Mouse (Mus musculus) intestine, embryonic 15.5 days (tissue): ENCODE measurements around the gene Atl1. TPM values are rescaled to one million over a fixed set of nuclear protein-coding genes. Genes with fewer than 3 reads are reported as not detected.

Experiments used
- ATAC-seq: fragments of 200-750 bp; cut with Nextera tagmentation; 2 replicates; pipeline ENCODE4 v1.8.0; 2017; ENCODE audit warnings: moderate TSS enrichment, moderate library complexity
- H3K27ac ChIP-seq: fragments of 300-500 bp; sonication (generic); 2 replicates; pipeline ENCODE4 v1.5.1; 2015; ENCODE audit warnings: mild to moderate bottlenecking, inconsistent platforms
- H3K27me3 ChIP-seq: fragments of 300-500 bp; sonication (generic); replicated peaks from 2 replicates; pipeline ENCODE4 v1.6.1; 2015; ENCODE audit warnings: inconsistent platforms
- H3K36me3 ChIP-seq: fragments of 300-500 bp; sonication (generic); 2 replicates; pipeline ENCODE4 v1.6.1; 2015; ENCODE audit warnings: inconsistent platforms
- H3K4me1 ChIP-seq: fragments of 300-500 bp; sonication (generic); replicated peaks from 2 replicates; pipeline ENCODE4 v1.6.1; 2015; ENCODE audit warnings: inconsistent platforms
- H3K4me2 ChIP-seq: fragments of 300-500 bp; sonication (generic); replicated peaks from 2 replicates; pipeline ENCODE4 v1.6.1; 2015; ENCODE audit warnings: mild to moderate bottlenecking, inconsistent platforms
- H3K4me3 ChIP-seq: fragments of 300-500 bp; sonication (generic); replicated peaks from 2 replicates; pipeline ENCODE4 v1.5.1; 2015; ENCODE audit warnings: inconsistent platforms
- H3K9ac ChIP-seq: fragments of 300-500 bp; sonication (generic); 2 replicates; pipeline ENCODE4 v1.6.1; 2015; ENCODE audit warnings: inconsistent platforms
- H3K9me3 ChIP-seq: fragments of 300-500 bp; sonication (generic); 2 replicates; pipeline ENCODE4 v1.6.1; 2016; ENCODE audit warnings: inconsistent platforms
- WGBS: fragments of 180-500 bp; shearing (Covaris S2); methylation state at CpG from one replicate; pipeline ENCODE4 v1.1.7; 2015; 5-methylcytosine and 5-hydroxymethylcytosine counted together
- polyA plus RNA-seq: library from polyadenylated mRNA; unstranded; fragments of >200 nt; fragmentation: Nextera tagmentation; extraction: Ambion mirVana; gene quantifications from 2 replicates; pipeline ENCODE4 v1.2.1, GENCODE M21; 2015

Atl1 gene
- polyA plus RNA-seq, 1 experiment from 2014 or later, result 5.6 TPM

- H3K4me1 ChIP-seq, result no peaks in the 10 kb centered on the region
- H3K27ac ChIP-seq, result no peak overlapping the region
- H3K27me3 ChIP-seq, result no peaks in the 10 kb centered on the region
- 79% methylated on average over 3 of the region's 3 CpGs for WGBS
- ATAC-seq, result no peak
- H3K4me3 ChIP-seq, result no peak overlapping the region
- no peak overlapping the region for H3K9ac ChIP-seq
- no peaks in the 10 kb centered on the region for H3K36me3 ChIP-seq
- H3K4me2 ChIP-seq, result no peak overlapping the region
- no peaks in the 10 kb centered on the region for H3K9me3 ChIP-seq
Measured at GRCm38 (mm10) chr12:69995382-69995781, 103.0 kb downstream of the Atl1 start.

GRCm38 (mm10) chr12:69998186-69998983 is 106.0 kb downstream of the Atl1 start:
- H3K27me3 ChIP-seq, result no peaks in the 10 kb centered on the region
- no peaks in the 10 kb centered on the region for H3K9me3 ChIP-seq
- H3K4me2 ChIP-seq, result no peak overlapping the region
- H3K9ac ChIP-seq, result no peak overlapping the region
- no peak overlapping the region for H3K4me3 ChIP-seq
- ATAC-seq, result no peak
- H3K36me3 ChIP-seq, result no peaks in the 10 kb centered on the region
- H3K27ac ChIP-seq, result no peak overlapping the region
- H3K4me1 ChIP-seq, result no peaks in the 10 kb centered on the region
- WGBS, result 77% methylated on average over 13 of the region's 13 CpGs

GRCm38 (mm10) chr12:70005103-70005502 is 112.7 kb downstream of the Atl1 start:
- Histone ChIP-seq H3K9me3 (no peaks in the 10 kb centered on the region), H3K4me3 (no peak overlapping the region), H3K27ac (no peak overlapping the region), H3K4me2 (no peak overlapping the region), H3K4me1 (no peaks in the 10 kb centered on the region), H3K27me3 (no peaks in the 10 kb centered on the region), H3K36me3 (no peaks in the 10 kb centered on the region), H3K9ac (no peak overlapping the region)
- no peak for ATAC-seq
- WGBS, result 90% methylated on average over 4 of the region's 4 CpGs

GRCm38 (mm10) chr12:70010356-70010755 is 117.9 kb downstream of the Atl1 start:
- peaks cover 3% of the 10 kb centered on the region; the same call in 1 of the 2 replicates for H3K36me3 ChIP-seq

GRCm38 (mm10) chr12:70011681-70012080 is 119.3 kb downstream of the Atl1 start:
- 80% methylated on average over 5 of the region's 5 CpGs for WGBS
- Histone ChIP-seq H3K4me1 (no peaks in the 10 kb centered on the region), H3K36me3 (peaks cover 6% of the 10 kb centered on the region; the same call in 1 of the 2 replicates), H3K9ac (no peak overlapping the region), H3K4me2 (no peak overlapping the region), H3K27ac (no peak overlapping the region), H3K4me3 (no peak overlapping the region), H3K9me3 (no peaks in the 10 kb centered on the region), H3K27me3 (no peaks in the 10 kb centered on the region)
- ATAC-seq, result no peak

More at GRCm38 (mm10) chr12:70010356-70010755, 117.9 kb downstream of the Atl1 start:
- no peak overlapping the region for H3K27ac ChIP-seq
- no peaks in the 10 kb centered on the region for H3K27me3 ChIP-seq
- H3K9ac ChIP-seq, result no peak overlapping the region
- no peak for ATAC-seq
- WGBS, result 98% methylated on average over 4 of the region's 4 CpGs
- no peak overlapping the region for H3K4me3 ChIP-seq
- H3K9me3 ChIP-seq, result no peaks in the 10 kb centered on the region
- no peaks in the 10 kb centered on the region for H3K4me1 ChIP-seq
- H3K4me2 ChIP-seq, result no peak overlapping the region

GRCm38 (mm10) chr12:70015936-70016335 is 123.5 kb downstream of the Atl1 start:
- H3K4me3 ChIP-seq, result no peak overlapping the region
- WGBS, result 60% methylated on average over 4 of the region's 4 CpGs
- no peaks in the 10 kb centered on the region for H3K4me1 ChIP-seq
- no peak overlapping the region for H3K9ac ChIP-seq
- H3K27ac ChIP-seq, result no peak overlapping the region
- no peak for ATAC-seq
- no peak overlapping the region for H3K4me2 ChIP-seq
- H3K27me3 ChIP-seq, result no peaks in the 10 kb centered on the region
- peaks cover 13% of the 10 kb centered on the region; the same call in 1 of the 2 replicates for H3K36me3 ChIP-seq
- no peaks in the 10 kb centered on the region for H3K9me3 ChIP-seq

Other genes with a start within 250 kb of the Atl1 start
- gene Sos2, start 210.8 kb upstream of the Atl1 start, polyA plus RNA-seq, result 8.5 and 8.7 TPM in 2 replicates
- gene L2hgdh, start 167.7 kb upstream of the Atl1 start, polyA plus RNA-seq, result 20.7 and 21.6 TPM in 2 replicates
- gene Atp5s, start 167.7 kb upstream of the Atl1 start, polyA plus RNA-seq, result 29.6 and 31.3 TPM in 2 replicates
- 2.7 and 2.9 TPM in 2 replicates for gene Cdkl1, start 101.3 kb upstream of the Atl1 start, polyA plus RNA-seq
- 22.0 and 25.4 TPM in 2 replicates for gene Map4k5, start 586 bp downstream of the Atl1 start, polyA plus RNA-seq
- gene Sav1, start 94.4 kb downstream of the Atl1 start, polyA plus RNA-seq, result 5.1 and 5.6 TPM in 2 replicates
- gene Nin, start 221.1 kb downstream of the Atl1 start, polyA plus RNA-seq, result 8.4 and 9.1 TPM in 2 replicates